Mouse (Mus musculus): Measurements from ENCODE around the gene Mat2a. TPM values are rescaled to one million over a fixed set of nuclear protein-coding genes. Genes with fewer than 3 reads are reported as not detected.

Gene Mat2a
- total and polyA plus RNA-seq, 2 experiments from 2014 or later = 105 to 254 TPM

GRCm38 (mm10) chr6:72418279-72418678 is 21.1 kb downstream of the Mat2a start:
- 93% methylated on average over 4 of the region's 4 CpGs for WGBS
- Histone ChIP-seq H3K9me3 (ENCODE audit: low read length) (no peaks in the 10 kb centered on the region), H3K4me3 (ENCODE audit: low read length) (no peak overlapping the region), H3K9ac (replicated peaks; ENCODE audit: low read length) (no peak overlapping the region), H3K27me3 (ENCODE audit: insufficient read depth, low read length) (no peaks in the 10 kb centered on the region), H3K27ac (no peak overlapping the region), H3K4me1 (ENCODE audit: insufficient read depth, low read length) (peaks cover 8% of the 10 kb centered on the region), H3K36me3 (ENCODE audit: insufficient read depth, low read length) (peaks cover 41% of the 10 kb centered on the region), H3K4me2 (ENCODE audit: low read depth, low read length) (no peak overlapping the region)
- TF ChIP-seq CTCF (IDR thresholded peaks at IDR 0.05; ENCODE audit: low read depth) = no peak
- no peak for DNase-seq (ENCODE audit: low spot score)
- ATAC-seq = no peak

GRCm38 (mm10) chr6:72415964-72416772 is 23.2 kb downstream of the Mat2a start:
- H3K27ac ChIP-seq = no peak overlapping the region
- TF ChIP-seq CTCF (IDR thresholded peaks at IDR 0.05; ENCODE audit: low read depth) = no peak
- no peak overlapping the region for H3K4me2 ChIP-seq (ENCODE audit: low read depth, low read length)
- DNase-seq (ENCODE audit: low spot score) (no peak), ATAC-seq (no peak)
- no peak overlapping the region for H3K4me3 ChIP-seq (ENCODE audit: low read length)
- peaks cover 28% of the 10 kb centered on the region for H3K36me3 ChIP-seq (ENCODE audit: insufficient read depth, low read length)
- H3K9me3 ChIP-seq (ENCODE audit: low read length) = no peaks in the 10 kb centered on the region
- 81% methylated on average over 7 of the region's 7 CpGs for WGBS
- H3K9ac ChIP-seq (replicated peaks; ENCODE audit: low read length) = no peak overlapping the region
- no peaks in the 10 kb centered on the region for H3K27me3 ChIP-seq (ENCODE audit: insufficient read depth, low read length)
- peaks cover 8% of the 10 kb centered on the region for H3K4me1 ChIP-seq (ENCODE audit: insufficient read depth, low read length)

- Histone ChIP-seq H3K9me3 (ENCODE audit: low read length) (no peaks in the 10 kb centered on the region), H3K27me3 (ENCODE audit: insufficient read depth, low read length) (no peaks in the 10 kb centered on the region), H3K27ac (no peak overlapping the region), H3K4me3 (ENCODE audit: low read length) (peak overlapping the region; percentile 76; the same call in 1 of the 2 replicates), H3K9ac (replicated peaks; ENCODE audit: low read length) (peak overlapping the region; percentile 68; the same call in 1 of the 2 replicates), H3K36me3 (ENCODE audit: insufficient read depth, low read length) (peaks cover 22% of the 10 kb centered on the region), H3K4me2 (ENCODE audit: low read depth, low read length) (peak overlapping the region; percentile 61), H3K4me1 (ENCODE audit: insufficient read depth, low read length) (peaks cover 8% of the 10 kb centered on the region)
- DNase-seq (ENCODE audit: low spot score) = no peak
- WGBS = 90% methylated on average over 5 of the region's 5 CpGs
- TF ChIP-seq CTCF (IDR thresholded peaks at IDR 0.05; ENCODE audit: low read depth) = peak; percentile 33
- no peak for ATAC-seq
Measured at GRCm38 (mm10) chr6:72415181-72415580, 24.2 kb downstream of the Mat2a start.

- no peaks in the 10 kb centered on the region for H3K27me3 ChIP-seq (ENCODE audit: insufficient read depth, low read length)
- peak; percentile 97 for ATAC-seq
- peak within 1 kb of the TSS; percentile 61 for H3K4me2 ChIP-seq (ENCODE audit: low read depth, low read length)
- peak within 1 kb of the TSS; percentile 70 for H3K27ac ChIP-seq
- 2% methylated on average over 33 of the region's 33 CpGs for WGBS
- peak within 1 kb of the TSS; percentile 68 for H3K9ac ChIP-seq (replicated peaks; ENCODE audit: low read length)
- peak within 1 kb of the TSS; percentile 76 for H3K4me3 ChIP-seq (ENCODE audit: low read length)
- peak; percentile 21; the same call in 1 of the 2 replicates for TF ChIP-seq CTCF (IDR thresholded peaks at IDR 0.05; ENCODE audit: low read depth)
- peaks cover 18% of the 10 kb centered on the region for H3K36me3 ChIP-seq (ENCODE audit: insufficient read depth, low read length)
- DNase-seq (ENCODE audit: low spot score) = peak; percentile 97
- peaks cover 8% of the 10 kb centered on the region for H3K4me1 ChIP-seq (ENCODE audit: insufficient read depth, low read length)
- no peaks in the 10 kb centered on the region for H3K9me3 ChIP-seq (ENCODE audit: low read length)
Measured at GRCm38 (mm10) chr6:72414076-72414756, 25.1 kb downstream of the Mat2a start, which contains the start of gene Ggcx. Gene Ggcx, plus strand, starts transcription at chr6:72414308.

- no peak for TF ChIP-seq CTCF (IDR thresholded peaks at IDR 0.05; ENCODE audit: low read depth)
- H3K4me3 ChIP-seq (ENCODE audit: low read length) = no peak overlapping the region
- no peak overlapping the region for H3K27ac ChIP-seq
- peaks cover 8% of the 10 kb centered on the region for H3K4me1 ChIP-seq (ENCODE audit: insufficient read depth, low read length)
- no peak overlapping the region for H3K9ac ChIP-seq (replicated peaks; ENCODE audit: low read length)
- H3K27me3 ChIP-seq (ENCODE audit: insufficient read depth, low read length) = no peaks in the 10 kb centered on the region
- H3K36me3 ChIP-seq (ENCODE audit: insufficient read depth, low read length) = no peaks in the 10 kb centered on the region
- ATAC-seq = no peak
- no peaks in the 10 kb centered on the region for H3K9me3 ChIP-seq (ENCODE audit: low read length)
- no peak for DNase-seq (ENCODE audit: low spot score)
- WGBS = 82% methylated on average over 7 of the region's 7 CpGs
- no peak overlapping the region for H3K4me2 ChIP-seq (ENCODE audit: low read depth, low read length)
Measured at GRCm38 (mm10) chr6:72410518-72410917, 28.8 kb downstream of the Mat2a start.

- H3K4me3 ChIP-seq (ENCODE audit: low read length) = no peak overlapping the region
- H3K9ac ChIP-seq (replicated peaks; ENCODE audit: low read length) = no peak overlapping the region
- H3K27me3 ChIP-seq (ENCODE audit: insufficient read depth, low read length) = no peaks in the 10 kb centered on the region
- no peak for TF ChIP-seq CTCF (IDR thresholded peaks at IDR 0.05; ENCODE audit: low read depth)
- ATAC-seq (no peak), DNase-seq (ENCODE audit: low spot score) (no peak)
- no peaks in the 10 kb centered on the region for H3K36me3 ChIP-seq (ENCODE audit: insufficient read depth, low read length)
- H3K9me3 ChIP-seq (ENCODE audit: low read length) = no peaks in the 10 kb centered on the region
- 19% methylated on average over 1 of the region's 1 CpGs for WGBS
- H3K27ac ChIP-seq = no peak overlapping the region
- peaks cover 4% of the 10 kb centered on the region for H3K4me1 ChIP-seq (ENCODE audit: insufficient read depth, low read length)
- H3K4me2 ChIP-seq (ENCODE audit: low read depth, low read length) = no peak overlapping the region
Measured at GRCm38 (mm10) chr6:72410003-72410402, 29.4 kb downstream of the Mat2a start.

Measured in hindbrain, postnatal 0 days (tissue).